Mouse (Mus musculus) heart, adult 2 months (tissue): ENCODE results near the gene Slc35f2. TPM values are rescaled to one million over a fixed set of nuclear protein-coding genes. Genes with fewer than 3 reads are reported as not detected.
A peak's percentile ranks its signal among the peaks of the same experiment; 100 is the strongest.

Experiments
- DNase-seq, 2 experiments: peaks; one replicate each; pipeline ENCODE4 v3.0.0; 2021
- H3K27ac ChIP-seq: fragments of 200-600 bp; 2 replicates; pipeline ENCODE4 v1.8.1; 2022
- H3K27me3 ChIP-seq: fragments of 200-500 bp; 2 replicates; pipeline ENCODE4 v1.6.1; 2012; ENCODE audit warnings: mild to moderate bottlenecking, low read length, inconsistent platforms, mixed read lengths; ENCODE audit not compliant: control insufficient read depth, insufficient read depth
- H3K36me3 ChIP-seq: fragments of 200-500 bp; 2 replicates; pipeline ENCODE4 v1.6.1; 2012; ENCODE audit warnings: low read length, inconsistent platforms; ENCODE audit not compliant: control insufficient read depth, insufficient read depth
- H3K4me1 ChIP-seq: fragments of 200-500 bp; 2 replicates; pipeline ENCODE4 v1.6.1; 2011; ENCODE audit warnings: low read length; ENCODE audit not compliant: control insufficient read depth, insufficient read depth
- H3K4me3 ChIP-seq: fragments of 200-600 bp; 2 replicates; pipeline ENCODE4 v1.8.1; 2022
- H3K79me2 ChIP-seq: fragments of 200-500 bp; replicated peaks from 2 replicates; pipeline ENCODE4 v1.6.1; 2012; ENCODE audit warnings: mild to moderate bottlenecking, inconsistent platforms, low read length, moderate library complexity, mixed read lengths; ENCODE audit not compliant: control insufficient read depth, insufficient read depth
- H3K9ac ChIP-seq: fragments of 200-500 bp; 2 replicates; pipeline ENCODE4 v1.6.1; 2012; ENCODE audit warnings: low read depth, mild to moderate bottlenecking, control low read depth, inconsistent platforms, low read length, mixed read lengths
- CTCF ChIP-seq: fragments of 200-600 bp; IDR thresholded peaks from 2 replicates; pipeline ENCODE4 v1.8.1; 2022; ENCODE audit warnings: antibody characterized with exemption, mild to moderate bottlenecking, moderate library complexity
- EP300 ChIP-seq: fragments of 200-500 bp; IDR thresholded peaks from 2 replicates; pipeline ENCODE4 v1.6.1; 2011; ENCODE audit warnings: low read depth, low read length, control low read depth; ENCODE audit not compliant: insufficient read depth
- POLR2A ChIP-seq: fragments of 200-500 bp; IDR thresholded peaks from 2 replicates; pipeline ENCODE4 v1.6.1; 2011; ENCODE audit warnings: mild to moderate bottlenecking, low read depth, low read length, control low read depth; ENCODE audit not compliant: insufficient read depth
- WGBS: fragments of 180-500 bp; shearing (Covaris S2); methylation state at CpG from one replicate; pipeline ENCODE4 v1.1.7; 2018; 5-methylcytosine and 5-hydroxymethylcytosine counted together
- intact Hi-C: fragments of 180-260 bp; cut with DNase I; formaldehyde crosslinking; loops from one replicate; pipeline ENCODE4 v1.15.1; 2025
- polyA plus RNA-seq: library from polyadenylated mRNA; depleted of rRNA; stranded (reverse); fragments of >200 nt; gene quantifications from 2 replicates; pipeline ENCODE4 v1.2.3, GENCODE M21; 2012
- total RNA-seq, 2 experiments: library from RNA; stranded (reverse); gene quantifications; 2 replicates each; pipeline ENCODE4 v1.2.3; 2021

Slc35f2 gene
- total and polyA plus RNA-seq, 3 experiments, result 0.10 to 0.23 (median 0.14) TPM

GRCm38 (mm10) chr9:53806496-53807086 lies 35.3 kb downstream of the Slc35f2 start:
- 20% methylated on average over 7 of the region's 7 CpGs for WGBS
- Histone ChIP-seq H3K4me3 (no peak overlapping the region), H3K9ac (no peak overlapping the region), H3K27ac (no peak overlapping the region), H3K4me1 (no peaks in the 10 kb centered on the region), H3K36me3 (no peaks in the 10 kb centered on the region), H3K27me3 (no peaks in the 10 kb centered on the region), H3K79me2 (no peaks in the 10 kb centered on the region)
- DNase-seq, result no peak
- intact Hi-C loops, result no loop called here
- TF ChIP-seq CTCF, result no peak
- no peak for TF ChIP-seq POLR2A
- no peak for TF ChIP-seq EP300

GRCm38 (mm10) chr9:53813418-53813817 lies 42.1 kb downstream of the Slc35f2 start:
- no peaks in the 10 kb centered on the region for H3K79me2 ChIP-seq
- intact Hi-C loops, result no loop called here
- WGBS, result 93% methylated on average over 6 of the region's 6 CpGs

GRCm38 (mm10) chr9:53818760-53819159 lies 47.4 kb downstream of the Slc35f2 start:
- no peak overlapping the region for H3K27ac ChIP-seq
- TF ChIP-seq EP300, result no peak
- TF ChIP-seq CTCF, result peak; percentile 85
- no peaks in the 10 kb centered on the region for H3K4me1 ChIP-seq
- no peaks in the 10 kb centered on the region for H3K36me3 ChIP-seq
- no peaks in the 10 kb centered on the region for H3K79me2 ChIP-seq
- intact Hi-C loops, result no loop called here
- no peak overlapping the region for H3K9ac ChIP-seq
- WGBS, result 21% methylated on average over 4 of the region's 4 CpGs
- H3K4me3 ChIP-seq, result no peak overlapping the region
- no peaks in the 10 kb centered on the region; the same call in 1 of the 2 replicates for H3K27me3 ChIP-seq
- peak; percentile 26 to 41 for DNase-seq

More at GRCm38 (mm10) chr9:53813418-53813817, 42.1 kb downstream of the Slc35f2 start:
- DNase-seq, result no peak
- Histone ChIP-seq H3K4me1 (no peaks in the 10 kb centered on the region), H3K27ac (no peak overlapping the region), H3K4me3 (no peak overlapping the region), H3K27me3 (no peaks in the 10 kb centered on the region), H3K36me3 (no peaks in the 10 kb centered on the region), H3K9ac (no peak overlapping the region)
- TF ChIP-seq CTCF (no peak), POLR2A (no peak), EP300 (no peak)

- Histone ChIP-seq H3K27ac (no peak overlapping the region), H3K27me3 (no peaks in the 10 kb centered on the region; the same call in 1 of the 2 replicates), H3K4me3 (no peak overlapping the region), H3K36me3 (no peaks in the 10 kb centered on the region), H3K4me1 (no peaks in the 10 kb centered on the region), H3K9ac (no peak overlapping the region), H3K79me2 (no peaks in the 10 kb centered on the region)
- no peak for DNase-seq
- WGBS, result 4% methylated on average over 9 of the region's 9 CpGs
- TF ChIP-seq EP300 (no peak), CTCF (peak; percentile 71)
- intact Hi-C loops, result loop anchor here (10.0 kb wide), 2 partner anchors 159 to 289 kb away; no protein-coding TSS in a partner anchor
These were observed 54.0 kb downstream of the Slc35f2 start for GRCm38 (mm10) chr9:53825318-53825717.

GRCm38 (mm10) chr9:53829081-53829865 lies 57.9 kb downstream of the Slc35f2 start:
- Histone ChIP-seq H3K9ac (peak overlapping the region; percentile 38; the same call in 1 of the 2 replicates), H3K27ac (no peak overlapping the region), H3K4me3 (peak overlapping the region; percentile 45), H3K4me1 (no peaks in the 10 kb centered on the region), H3K27me3 (no peaks in the 10 kb centered on the region; the same call in 1 of the 2 replicates), H3K79me2 (no peaks in the 10 kb centered on the region), H3K36me3 (no peaks in the 10 kb centered on the region)
- intact Hi-C loops, result loop anchor here (10.0 kb wide), 2 partner anchors 156 to 286 kb away; no protein-coding TSS in a partner anchor
- WGBS, result 13% methylated on average over 14 of the region's 14 CpGs
- TF ChIP-seq POLR2A, result no peak
- no peak for TF ChIP-seq EP300
- TF ChIP-seq CTCF, result peak; percentile 61
- peak in 1 of 2 experiments; percentile 17 for DNase-seq

GRCm38 (mm10) chr9:53829866-53830209 lies 58.5 kb downstream of the Slc35f2 start:
- peak overlapping the region; percentile 45 for H3K4me3 ChIP-seq
- WGBS, result 23% methylated on average over 2 of the region's 2 CpGs
- H3K4me1 ChIP-seq, result no peaks in the 10 kb centered on the region
- H3K36me3 ChIP-seq, result no peaks in the 10 kb centered on the region
- intact Hi-C loops, result loop anchor here (10.0 kb wide), 2 partner anchors 155 to 285 kb away; no protein-coding TSS in a partner anchor
- H3K27ac ChIP-seq, result no peak overlapping the region
- H3K79me2 ChIP-seq, result no peaks in the 10 kb centered on the region
- no peaks in the 10 kb centered on the region; the same call in 1 of the 2 replicates for H3K27me3 ChIP-seq
- DNase-seq, result no peak
- H3K9ac ChIP-seq, result peak overlapping the region; percentile 38; the same call in 1 of the 2 replicates
- no peak for TF ChIP-seq EP300
- no peak for TF ChIP-seq CTCF
- TF ChIP-seq POLR2A, result no peak
